Mouse (Mus musculus) mesoderm, embryonic 11.5 days (tissue): ENCODE measurements at regions not wholly inside any gene's neighbourhood (a gene's known extent, or its start where the extent isn't known, plus 50 kb on each side); places are given as distances from the start of the nearest gene placed in this dataset.
A peak's percentile ranks its signal among the peaks of the same experiment; 100 is the strongest.

Experiments
- DNase-seq: peaks from one replicate; pipeline ENCODE4 v3.0.0-alpha.2; 2012; ENCODE audit warnings: low read depth, low spot score

GRCm38 (mm10) chr9:34143131-34143795 lies 342.4 kb upstream of the Kirrel3 start:
- DNase-seq: no peak

DNA sequence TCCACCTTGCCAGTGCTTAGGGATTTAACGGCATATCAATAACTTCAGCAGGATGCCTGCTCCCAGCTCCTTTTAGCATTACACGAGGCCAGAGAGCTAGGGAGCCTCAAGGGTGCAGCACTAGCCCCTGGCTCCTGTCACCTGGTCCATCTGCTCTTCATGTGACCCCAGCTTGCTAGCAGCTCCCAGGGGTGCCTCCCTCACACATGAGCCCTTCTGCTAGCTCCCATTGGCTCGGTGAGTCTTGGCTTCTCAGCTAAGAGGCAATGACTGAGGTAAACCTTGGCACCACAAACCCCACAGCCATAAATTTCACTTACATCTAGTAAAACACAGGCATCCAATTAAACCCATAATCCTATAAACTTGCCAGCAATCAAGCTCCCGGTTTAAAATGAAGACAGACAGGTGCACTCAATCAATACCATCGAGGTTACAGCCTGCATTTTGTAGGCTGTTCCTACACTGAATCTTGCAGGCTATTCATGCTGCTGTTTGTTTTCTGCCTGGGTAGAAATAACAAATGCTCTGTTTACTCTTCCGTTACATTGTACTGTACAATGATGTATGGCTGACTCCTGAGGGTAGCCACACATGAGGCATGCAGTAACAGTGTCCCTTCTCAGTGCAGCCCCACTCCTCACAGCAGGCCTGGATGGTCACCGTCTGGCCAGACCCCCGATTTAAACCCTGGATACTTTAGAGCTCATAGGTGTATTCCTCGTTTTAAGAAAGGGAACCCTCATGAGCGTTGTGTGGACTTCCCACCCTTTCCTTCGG lies 330.3 kb upstream of the Kirrel3 start:
- no peak for DNase-seq

- DNase-seq: no peak
Measured at GRCm38 (mm10) chr9:34156581-34156980, 329.1 kb upstream of the Kirrel3 start.

DNA sequence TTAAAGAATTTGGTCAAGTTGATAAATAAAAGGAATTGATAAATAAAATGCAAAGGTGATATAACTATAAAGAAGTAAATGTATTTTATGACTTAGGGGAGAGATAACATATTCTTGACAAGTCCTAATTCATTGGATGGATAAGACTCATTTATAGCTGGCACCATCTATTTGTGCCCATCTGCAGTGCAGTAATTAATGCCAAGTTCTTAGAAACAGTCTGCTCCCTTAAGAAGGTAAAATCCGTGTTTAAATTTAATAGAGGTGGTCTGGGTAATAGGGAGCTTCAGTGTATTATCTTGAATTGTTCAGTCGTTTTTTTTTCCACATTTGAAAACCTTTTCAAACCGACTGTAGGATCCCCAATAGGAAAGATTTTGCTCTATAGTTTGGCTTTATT lies 324.6 kb upstream of the Kirrel3 start:
- no peak for DNase-seq

DNA sequence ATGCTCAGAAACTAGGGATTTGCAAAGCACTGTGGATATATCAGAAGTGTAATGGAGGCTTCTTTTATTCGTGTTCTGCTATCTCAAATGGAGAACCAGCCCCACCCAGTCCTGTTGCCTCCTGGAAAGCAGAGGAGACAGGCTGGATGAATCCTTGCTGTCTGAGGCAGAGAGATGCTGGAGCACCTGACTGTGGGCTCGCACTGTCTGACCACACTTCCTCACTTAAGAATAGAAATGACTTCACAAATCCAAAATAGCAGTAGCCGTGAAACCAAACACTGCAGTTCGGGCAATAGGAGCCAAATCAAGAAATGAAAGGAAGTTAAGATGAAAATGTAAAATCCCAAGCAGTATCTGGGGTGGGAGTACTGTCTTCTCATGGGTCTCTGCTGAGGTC lies 299.4 kb upstream of the Kirrel3 start:
- no peak for DNase-seq

- DNase-seq: peak; percentile 64
Measured at GRCm38 (mm10) chr9:34192542-34192941, 293.2 kb upstream of the Kirrel3 start.

- DNase-seq: no peak
Measured at GRCm38 (mm10) chr9:34202122-34202941, 283.4 kb upstream of the Kirrel3 start.

GRCm38 (mm10) chr9:34202942-34203551 lies 282.6 kb upstream of the Kirrel3 start:
- no peak for DNase-seq

- DNase-seq: peak; percentile 59
Measured at GRCm38 (mm10) chr9:34203624-34204365, 281.9 kb upstream of the Kirrel3 start.

- no peak for DNase-seq
Measured at GRCm38 (mm10) chr9:34204479-34204878, 281.2 kb upstream of the Kirrel3 start.

DNA sequence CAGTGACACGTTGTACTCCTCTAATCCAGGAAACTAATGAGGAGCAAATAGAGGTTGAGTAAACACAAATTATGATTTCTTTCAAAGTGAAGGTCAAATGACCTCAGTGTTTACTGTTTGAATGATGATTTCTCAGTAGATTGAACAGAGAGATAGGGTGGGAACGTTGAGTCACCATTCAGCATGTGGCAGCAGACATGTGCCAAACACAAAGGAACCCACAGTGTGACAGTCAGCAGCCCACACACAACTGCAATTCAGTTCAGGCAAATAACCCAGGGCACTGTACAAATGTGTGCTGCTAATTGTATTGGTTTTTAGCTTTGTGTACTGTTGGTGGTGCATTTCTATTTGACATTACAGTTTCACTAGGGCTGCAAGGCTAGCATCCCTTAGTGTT lies 254.1 kb upstream of the Kirrel3 start:
- no peak for DNase-seq

DNA sequence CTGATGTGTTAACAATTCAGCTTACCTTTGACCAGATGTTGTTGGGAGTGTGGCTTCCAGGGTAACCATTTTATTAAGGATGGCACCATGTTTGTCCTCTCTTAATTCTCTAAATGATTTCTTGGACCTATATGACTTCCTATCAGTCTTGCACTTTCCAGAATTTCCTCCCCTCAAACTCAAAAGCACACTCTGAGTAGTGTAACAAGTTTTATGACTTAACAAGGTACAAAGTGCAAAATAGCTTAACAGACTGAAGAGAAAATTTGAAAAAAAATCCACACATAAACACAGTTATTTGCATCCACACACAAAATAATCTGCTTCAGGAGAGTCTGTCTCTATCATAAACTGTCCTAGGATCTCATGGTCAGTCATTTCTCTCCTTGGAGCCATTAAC lies 251.0 kb upstream of the Kirrel3 start:
- no peak for DNase-seq

- DNase-seq: no peak
Measured at GRCm38 (mm10) chr9:34239531-34239930, 246.2 kb upstream of the Kirrel3 start.

- no peak for DNase-seq
Measured at GRCm38 (mm10) chr9:34243674-34244073, 242.0 kb upstream of the Kirrel3 start.

DNA sequence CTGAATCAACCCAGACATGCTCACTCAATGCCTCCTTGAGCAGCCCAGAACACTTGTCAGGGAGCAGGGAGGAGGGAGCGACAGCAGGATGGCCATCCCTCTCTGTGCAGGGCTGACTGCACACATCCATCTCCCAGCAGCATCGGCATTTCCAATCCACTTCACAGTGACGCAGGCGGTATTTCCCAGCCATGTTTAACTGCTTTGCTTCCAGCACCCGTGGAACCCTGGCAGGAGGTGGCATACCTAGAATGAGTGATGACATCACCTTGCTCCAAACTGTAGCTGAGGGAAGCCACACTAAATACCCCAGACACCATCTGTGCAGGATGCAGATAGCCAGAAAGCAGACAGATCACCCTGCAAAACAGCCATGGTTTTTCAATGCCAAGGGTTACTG lies 241.1 kb upstream of the Kirrel3 start:
- no peak for DNase-seq

DNA sequence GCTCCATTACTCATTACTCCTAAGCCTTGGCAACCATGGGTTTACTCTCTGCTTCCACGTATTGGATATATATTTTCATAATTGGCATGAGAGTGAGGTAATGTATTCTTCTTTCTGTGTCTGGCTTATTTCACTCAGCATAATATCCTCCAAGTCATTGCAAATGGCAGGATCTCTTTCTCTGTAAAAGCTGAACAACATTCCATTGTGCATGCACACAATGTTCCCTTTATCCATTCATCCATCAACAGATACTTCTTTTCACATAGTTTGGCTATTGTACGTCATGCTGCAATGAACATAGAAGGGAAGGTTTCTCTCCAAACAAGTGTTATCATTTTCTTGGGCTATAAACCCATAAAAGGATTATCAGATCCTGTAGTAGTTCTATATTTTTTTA lies 232.9 kb upstream of the Kirrel3 start:
- DNase-seq: no peak

- no peak for DNase-seq
Measured at GRCm38 (mm10) chr9:34258492-34258891, 227.2 kb upstream of the Kirrel3 start.

- DNase-seq: peak; percentile 30
Measured at GRCm38 (mm10) chr9:34278068-34278467, 207.6 kb upstream of the Kirrel3 start.

DNA sequence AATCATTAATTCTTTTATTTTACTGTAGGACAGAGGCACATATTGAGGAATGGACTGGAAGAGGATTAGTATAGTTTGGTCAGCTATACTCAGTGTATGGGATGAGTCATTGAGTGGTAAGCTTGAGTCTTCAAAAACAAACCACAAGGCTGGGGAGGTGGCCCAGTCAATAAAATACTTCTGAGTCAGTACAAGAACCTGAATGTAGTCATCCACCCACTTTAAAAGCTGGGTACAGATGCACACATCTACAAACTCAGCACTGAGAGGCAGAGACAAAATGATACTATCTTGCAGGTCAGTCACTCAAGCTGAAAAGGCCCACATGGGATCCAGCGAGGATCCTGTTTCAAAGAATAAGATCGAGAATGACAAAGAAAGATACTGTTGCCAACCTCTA lies 206.3 kb upstream of the Kirrel3 start:
- no peak for DNase-seq

DNA sequence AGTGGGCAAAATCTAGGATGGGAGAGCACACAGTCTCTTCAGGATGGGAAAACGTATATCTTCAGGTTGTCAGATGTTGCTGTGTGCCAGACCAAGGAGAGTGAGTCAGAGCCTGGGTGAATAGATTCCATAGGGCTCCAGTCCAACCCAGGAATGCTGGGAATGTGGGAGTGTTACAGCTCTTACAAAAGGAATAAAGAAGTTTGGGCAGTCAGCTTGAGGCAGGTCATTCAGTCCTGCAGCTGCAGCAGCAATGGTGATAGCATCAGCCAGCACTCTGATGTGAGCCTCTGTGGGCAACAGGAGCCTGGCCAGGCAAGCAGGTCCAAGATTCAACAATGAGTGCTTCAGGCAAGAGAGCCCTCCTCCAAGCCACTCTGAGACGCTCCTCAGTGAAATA lies 205.8 kb upstream of the Kirrel3 start:
- DNase-seq: peak; percentile 58
